In genomic region chr8:88845916-88846315, GRCm38 (mm10) we compare ENCODE assay signal across 16 mouse cellular contexts.
DNase-seq lines count a peak whose midpoint lies in the region; ATAC-seq and TF ChIP-seq lines count a peak whose summit lies in the region.
"Had no signal": no experiment of that assay in that cellular context is flagged by ENCODE, and none has a peak within 500 bp of the region (broad histone marks: within the 10 kb centered on the region; RNA-seq: fewer than 3 reads in every experiment).

No protein-coding gene starts in this region.

- H3K9ac ChIP-seq in intestine, embryonic 15.5 days = no peak overlapping the region
- H3K9ac ChIP-seq in intestine, embryonic 16.5 days (ENCODE audit: low read depth, low read length) = no peak overlapping the region
- H3K9ac ChIP-seq in stomach, embryonic 14.5 days (replicated peaks; ENCODE audit: low read depth, low read length) = no peak overlapping the region
- H3K9ac ChIP-seq in stomach, postnatal 0 days (ENCODE audit: low read length) = no peak overlapping the region
- H3K9ac ChIP-seq in limb, embryonic 14.5 days (ENCODE audit: low read depth, low read length, severe bottlenecking) = no peak overlapping the region
- H3K9ac ChIP-seq: embryonic facial prominence, embryonic 12.5 days had no signal

- no peak for ATAC-seq in intestine, embryonic 15.5 days
- no peak for ATAC-seq in intestine, embryonic 16.5 days
- peak; percentile 33; the same call in 1 of the 2 replicates for ATAC-seq in stomach, embryonic 14.5 days (ENCODE audit: insufficient number of reproducible peaks, insufficient read depth, low FRiP score, low read depth)
- no peak for ATAC-seq in stomach, postnatal 0 days (ENCODE audit: low FRiP score, low TSS enrichment)
- ATAC-seq in limb, embryonic 14.5 days (ENCODE audit: low FRiP score, low read depth) = no peak

- H3K27ac ChIP-seq in intestine, embryonic 15.5 days = no peak overlapping the region
- no peak overlapping the region for H3K27ac ChIP-seq in intestine, embryonic 16.5 days (ENCODE audit: low read length)
- no peak overlapping the region; the same call in 1 of the 2 replicates for H3K27ac ChIP-seq in stomach, embryonic 14.5 days (ENCODE audit: low read length)
- no peak overlapping the region for H3K27ac ChIP-seq in stomach, postnatal 0 days (replicated peaks)
- H3K27ac ChIP-seq in limb, embryonic 14.5 days (replicated peaks; ENCODE audit: low read depth, low read length) = no peak overlapping the region
- no peak overlapping the region for H3K27ac ChIP-seq in heart, embryonic 10.5 days
- H3K27ac ChIP-seq: embryonic facial prominence, embryonic 12.5 days had no signal

- TF ChIP-seq EP300 in stomach, postnatal 0 days (optimal IDR thresholded peaks at IDR 0.05) = no peak

- no peaks in the 10 kb centered on the region for H3K27me3 ChIP-seq in intestine, embryonic 15.5 days (replicated peaks)
- H3K27me3 ChIP-seq in intestine, embryonic 16.5 days (replicated peaks; ENCODE audit: control insufficient read depth, insufficient read depth, low read length) = no peaks in the 10 kb centered on the region
- H3K27me3 ChIP-seq in stomach, embryonic 14.5 days (ENCODE audit: control insufficient read depth, insufficient read depth, low read length) = no peaks in the 10 kb centered on the region
- no peaks in the 10 kb centered on the region for H3K27me3 ChIP-seq in stomach, postnatal 0 days (ENCODE audit: control insufficient read depth, insufficient read depth, low read length)
- no peaks in the 10 kb centered on the region for H3K27me3 ChIP-seq in limb, embryonic 14.5 days (ENCODE audit: control insufficient read depth, insufficient read depth, low read length)
- peaks cover 15% of the 10 kb centered on the region; the same call in 1 of the 2 replicates for H3K27me3 ChIP-seq in heart, embryonic 10.5 days (ENCODE audit: insufficient read depth, poor library complexity, severe bottlenecking)
- H3K27me3 ChIP-seq: embryonic facial prominence, embryonic 12.5 days had no signal

- DNase-seq in stomach, postnatal 0 days (ENCODE audit: low spot score) = no peak
- DNase-seq in limb, embryonic 14.5 days (ENCODE audit: low spot score) = peak; percentile 40
- DNase-seq in right cerebral cortex, postnatal 14 days = no peak
- no peak for DNase-seq in heart, embryonic 10.5 days (ENCODE audit: low spot score)
- DNase-seq: cerebellum, postnatal 10 days; heart, postnatal 10 days; kidney, adult 18-20 months; liver; lung, adult 18-20 months; lung, postnatal 4 days; thymus, postnatal 4 days had no signal

- no peak overlapping the region for H3K4me3 ChIP-seq in intestine, embryonic 15.5 days (replicated peaks)
- no peak overlapping the region for H3K4me3 ChIP-seq in intestine, embryonic 16.5 days (ENCODE audit: low read length)
- no peak overlapping the region for H3K4me3 ChIP-seq in stomach, embryonic 14.5 days (ENCODE audit: low read depth, low read length)
- no peak overlapping the region for H3K4me3 ChIP-seq in stomach, postnatal 0 days (ENCODE audit: low read depth, low read length)
- H3K4me3 ChIP-seq in limb, embryonic 14.5 days (replicated peaks; ENCODE audit: low read length) = no peak overlapping the region
- no peak overlapping the region for H3K4me3 ChIP-seq in heart, embryonic 10.5 days
- H3K4me3 ChIP-seq: embryonic facial prominence, embryonic 12.5 days had no signal

- peak overlapping the region; percentile 10; the same call in 1 of the 2 replicates for H3K4me2 ChIP-seq in intestine, embryonic 15.5 days (replicated peaks)
- no peak overlapping the region for H3K4me2 ChIP-seq in intestine, embryonic 16.5 days (ENCODE audit: low read depth, low read length)
- H3K4me2 ChIP-seq in stomach, embryonic 14.5 days (replicated peaks; ENCODE audit: low read depth, low read length) = no peak overlapping the region
- H3K4me2 ChIP-seq in stomach, postnatal 0 days (replicated peaks; ENCODE audit: low read depth) = no peak overlapping the region
- no peak overlapping the region for H3K4me2 ChIP-seq in limb, embryonic 14.5 days (replicated peaks; ENCODE audit: low read depth, low read length, severe bottlenecking)
- H3K4me2 ChIP-seq: embryonic facial prominence, embryonic 12.5 days had no signal

- TF ChIP-seq POLR2A in limb, embryonic 14.5 days (IDR thresholded peaks at IDR 0.05; ENCODE audit: borderline replicate concordance, extremely low read depth, insufficient read depth, insufficient read length) = no peak

- no peaks in the 10 kb centered on the region for H3K36me3 ChIP-seq in intestine, embryonic 15.5 days
- H3K36me3 ChIP-seq in intestine, embryonic 16.5 days (ENCODE audit: control insufficient read depth, insufficient read depth, low read length) = no peaks in the 10 kb centered on the region
- no peaks in the 10 kb centered on the region for H3K36me3 ChIP-seq in stomach, embryonic 14.5 days (ENCODE audit: control insufficient read depth, insufficient read depth, low read length)
- H3K36me3 ChIP-seq in stomach, postnatal 0 days (ENCODE audit: control insufficient read depth, insufficient read depth, low read length) = no peaks in the 10 kb centered on the region
- no peaks in the 10 kb centered on the region for H3K36me3 ChIP-seq in limb, embryonic 14.5 days (ENCODE audit: control insufficient read depth, insufficient read depth, low read length)
- H3K36me3 ChIP-seq in heart, embryonic 10.5 days = no peaks in the 10 kb centered on the region
- H3K36me3 ChIP-seq: embryonic facial prominence, embryonic 12.5 days; G1E had no signal

- 0 out of 2 replicates have a peak, but pooled peaks cover 4% of the 10 kb centered on the region for H3K4me1 ChIP-seq in intestine, embryonic 15.5 days (replicated peaks)
- no peaks in the 10 kb centered on the region for H3K4me1 ChIP-seq in intestine, embryonic 16.5 days (ENCODE audit: control insufficient read depth, insufficient read depth, low read length)
- peaks cover 7% of the 10 kb centered on the region; the same call in 1 of the 2 replicates for H3K4me1 ChIP-seq in stomach, embryonic 14.5 days (ENCODE audit: control insufficient read depth, insufficient read depth, low read length)
- H3K4me1 ChIP-seq in stomach, postnatal 0 days (replicated peaks; ENCODE audit: control insufficient read depth, insufficient read depth) = no peaks in the 10 kb centered on the region
- peaks cover 5% of the 10 kb centered on the region; the same call in 1 of the 2 replicates for H3K4me1 ChIP-seq in limb, embryonic 14.5 days (ENCODE audit: control insufficient read depth, insufficient read depth, low read length)
- 0 out of 2 replicates have a peak, but pooled peaks cover 5% of the 10 kb centered on the region for H3K4me1 ChIP-seq in heart, embryonic 10.5 days
- H3K4me1 ChIP-seq: embryonic facial prominence, embryonic 12.5 days had no signal

- H3K9me3 ChIP-seq in intestine, embryonic 15.5 days = no peaks in the 10 kb centered on the region
- no peaks in the 10 kb centered on the region for H3K9me3 ChIP-seq in intestine, embryonic 16.5 days (ENCODE audit: control insufficient read depth, low read length)
- H3K9me3 ChIP-seq in stomach, embryonic 14.5 days (ENCODE audit: control insufficient read depth, low read depth, low read length) = no peaks in the 10 kb centered on the region
- H3K9me3 ChIP-seq in stomach, postnatal 0 days (ENCODE audit: control insufficient read depth, low read length) = no peaks in the 10 kb centered on the region
- no peaks in the 10 kb centered on the region for H3K9me3 ChIP-seq in limb, embryonic 14.5 days (ENCODE audit: control insufficient read depth, low read length)
- H3K9me3 ChIP-seq in heart, embryonic 10.5 days = no peaks in the 10 kb centered on the region
- H3K9me3 ChIP-seq: embryonic facial prominence, embryonic 12.5 days had no signal

- WGBS in intestine, embryonic 15.5 days = 23% methylated on average over 11 of the region's 11 CpGs
- 26% methylated on average over 11 of the region's 11 CpGs for WGBS in intestine, embryonic 16.5 days
- WGBS in stomach, embryonic 14.5 days = 14% methylated on average over 11 of the region's 11 CpGs
- 35% methylated on average over 11 of the region's 11 CpGs for WGBS in stomach, postnatal 0 days
- WGBS in limb, embryonic 14.5 days = 17% methylated on average over 11 of the region's 11 CpGs
- WGBS in heart, embryonic 10.5 days = 52% methylated on average over 11 of the region's 11 CpGs

- no peak for TF ChIP-seq CTCF in stomach, postnatal 0 days (IDR thresholded peaks at IDR 0.05; ENCODE audit: low read depth)
